Mouse (Mus musculus) thymus, adult 2 months (tissue): Measurements from ENCODE around the gene C2cd2l.

Source experiments
- CTCF ChIP-seq: fragments of 200-500 bp; IDR thresholded peaks from 2 replicates; pipeline ENCODE4 v1.5.1; 2012; ENCODE audit warnings: mild to moderate bottlenecking, control low read depth, low read length, moderate library complexity, borderline replicate concordance; ENCODE audit not compliant: control insufficient read depth, poor library complexity, insufficient read depth; ENCODE audit errors: extremely low read depth
- POLR2A ChIP-seq: fragments of 200-500 bp; IDR thresholded peaks from 2 replicates; pipeline ENCODE4 v1.6.1; 2012; ENCODE audit warnings: mild to moderate bottlenecking, low read length, control low read depth, moderate library complexity; ENCODE audit not compliant: control insufficient read depth, poor library complexity, insufficient read depth; ENCODE audit errors: extremely low read depth

- TF ChIP-seq CTCF (no peak), POLR2A (no peak)
Observed at GRCm38 (mm10) chr9:44341487-44341886, 21.4 kb upstream of the C2cd2l start.
